Comparison of ENCODE assay signal across 8 mouse cellular contexts in genomic region chr11:30985877-30986624, GRCm38 (mm10). TPM values are rescaled to one million over a fixed set of nuclear protein-coding genes. Genes with fewer than 3 reads are reported as not detected.
DNase-seq lines count a peak whose midpoint lies in the region; ATAC-seq and TF ChIP-seq lines count a peak whose summit lies in the region.

Gene Chac2 (minus strand): TSS chr11:30986350.

- H3K4me1 ChIP-seq in CH12.LX (ENCODE audit: control insufficient read depth in 1 of 2, insufficient read depth in 2 of 2) = peaks cover 0 to 27% of the 10 kb centered on the region in 2 experiments; a peak in 2 of 4 replicates
- H3K4me1 ChIP-seq in forebrain, embryonic 11.5 days (replicated peaks; ENCODE audit: control insufficient read depth, insufficient read depth, low read length) = 0 out of 2 replicates have a peak, but pooled peaks cover 4% of the 10 kb centered on the region
- H3K4me1 ChIP-seq in heart, embryonic 16.5 days (ENCODE audit: control insufficient read depth, insufficient read depth, low read length) = peaks cover 5% of the 10 kb centered on the region; the same call in 1 of the 2 replicates
- H3K4me1 ChIP-seq in liver, embryonic 15.5 days (replicated peaks) = peaks cover 12% of the 10 kb centered on the region
- H3K4me1 ChIP-seq in neural tube, embryonic 12.5 days = peaks cover 4% of the 10 kb centered on the region; the same call in 1 of the 2 replicates

- TF ChIP-seq RAD21 in CH12.LX (IDR thresholded peaks at IDR 0.05; ENCODE audit: low read depth, low read length) = no peak

- H3K27ac ChIP-seq in CH12.LX (ENCODE audit: insufficient read depth, low read depth) = peak within 1 kb of the TSS; percentile 5; the same call in 1 of the 2 replicates
- H3K27ac ChIP-seq in forebrain, embryonic 11.5 days (ENCODE audit: low read depth, low read length) = no peak within 1 kb of the TSS
- peak within 1 kb of the TSS; percentile 87 for H3K27ac ChIP-seq in heart, embryonic 16.5 days (ENCODE audit: low read length)
- H3K27ac ChIP-seq in liver, embryonic 15.5 days (replicated peaks) = peak within 1 kb of the TSS; percentile 94
- H3K27ac ChIP-seq in neural tube, embryonic 12.5 days = no peak within 1 kb of the TSS

- no peak for TF ChIP-seq CTCF in CH12.LX (conservative IDR thresholded peaks at IDR 0.05 in 1 of 2, IDR thresholded peaks at IDR 0.05 in 1 of 2; ENCODE audit: low read depth in 2 of 2, low read length in 2 of 2)

- TF ChIP-seq POLR2A in CH12.LX (IDR thresholded peaks at IDR 0.05; ENCODE audit: low read depth, low read length) = peak; percentile 97

- H3K9me3 ChIP-seq in CH12.LX (replicated peaks; ENCODE audit: low read length) = no peaks in the 10 kb centered on the region
- no peaks in the 10 kb centered on the region for H3K9me3 ChIP-seq in forebrain, embryonic 11.5 days (ENCODE audit: control insufficient read depth, low read length)
- no peaks in the 10 kb centered on the region for H3K9me3 ChIP-seq in heart, embryonic 16.5 days (replicated peaks; ENCODE audit: control insufficient read depth, low read length)
- no peaks in the 10 kb centered on the region for H3K9me3 ChIP-seq in liver, embryonic 15.5 days (replicated peaks)
- H3K9me3 ChIP-seq in neural tube, embryonic 12.5 days = no peaks in the 10 kb centered on the region

- H3K36me3 ChIP-seq in CH12.LX (replicated peaks in 1 of 2; ENCODE audit: control insufficient read depth in 1 of 2, insufficient read depth in 1 of 2, low read length in 1 of 2) = peaks cover 0 to 11% of the 10 kb centered on the region in 2 experiments
- H3K36me3 ChIP-seq in forebrain, embryonic 11.5 days (ENCODE audit: control insufficient read depth, insufficient read depth, low read length) = no peaks in the 10 kb centered on the region
- H3K36me3 ChIP-seq in heart, embryonic 16.5 days (ENCODE audit: control insufficient read depth, insufficient read depth) = no peaks in the 10 kb centered on the region
- peaks cover 16% of the 10 kb centered on the region for H3K36me3 ChIP-seq in liver, embryonic 15.5 days (replicated peaks)
- no peaks in the 10 kb centered on the region for H3K36me3 ChIP-seq in neural tube, embryonic 12.5 days

- H3K4me2 ChIP-seq in CH12.LX (ENCODE audit: insufficient read depth, low read depth, poor library complexity, severe bottlenecking) = peak within 1 kb of the TSS; percentile 98
- H3K4me2 ChIP-seq in forebrain, embryonic 11.5 days (ENCODE audit: low read depth, low read length, severe bottlenecking) = peak within 1 kb of the TSS; percentile 75
- H3K4me2 ChIP-seq in heart, embryonic 16.5 days (ENCODE audit: low read depth, low read length) = peak within 1 kb of the TSS; percentile 75
- peak within 1 kb of the TSS; percentile 73 for H3K4me2 ChIP-seq in liver, embryonic 15.5 days
- H3K4me2 ChIP-seq in neural tube, embryonic 12.5 days (replicated peaks) = peak within 1 kb of the TSS; percentile 80

- no peak for TF ChIP-seq EP300 in CH12.LX (IDR thresholded peaks at IDR 0.05; ENCODE audit: low read length)

- 1% methylated on average over 22 of the region's 22 CpGs for WGBS in forebrain, embryonic 11.5 days
- under 1% methylated on average over 22 of the region's 22 CpGs for WGBS in heart, embryonic 16.5 days
- WGBS in liver, embryonic 15.5 days (ENCODE audit: insufficient replicate concordance) = under 1% methylated on average over 22 of the region's 22 CpGs
- WGBS in neural tube, embryonic 12.5 days = under 1% methylated on average over 22 of the region's 22 CpGs

- no peaks in the 10 kb centered on the region for H3K27me3 ChIP-seq in CH12.LX (replicated peaks)
- H3K27me3 ChIP-seq in forebrain, embryonic 11.5 days (ENCODE audit: control insufficient read depth, insufficient read depth, low read length) = no peaks in the 10 kb centered on the region
- no peaks in the 10 kb centered on the region for H3K27me3 ChIP-seq in heart, embryonic 16.5 days (ENCODE audit: control insufficient read depth, insufficient read depth, low read length)
- no peaks in the 10 kb centered on the region for H3K27me3 ChIP-seq in liver, embryonic 15.5 days
- H3K27me3 ChIP-seq in neural tube, embryonic 12.5 days (replicated peaks) = no peaks in the 10 kb centered on the region

- dilution Hi-C loops in CH12.LX (cut with MboI; ENCODE audit: extremely low pct_ligation_motif_present, extremely low pct_unique_long_range_greater_than_20kb, low sequenced_read_pairs) = no loop called here

- DNase-seq in CH12.LX (ENCODE audit: extremely low read depth) = peak; percentile 95
- peak; percentile 81 for DNase-seq in c-Kit-positive CD71-positive TER-119-negative erythroid progenitor cells, embryonic 14.5 days (ENCODE audit: low read depth)
- DNase-seq in forebrain, embryonic 11.5 days (ENCODE audit: low spot score) = peak; percentile 91
- peak; percentile 96 to 97 for DNase-seq in kidney, postnatal 36 days
- peak; percentile 95 for DNase-seq in telencephalon, adult 2 months (ENCODE audit: low read depth, low spot score)

- H3K9ac ChIP-seq in CH12.LX (ENCODE audit: insufficient read depth, low read depth) = peak within 1 kb of the TSS; percentile 78
- H3K9ac ChIP-seq in forebrain, embryonic 11.5 days (ENCODE audit: low read length) = peak within 1 kb of the TSS; percentile 73
- H3K9ac ChIP-seq in heart, embryonic 16.5 days (ENCODE audit: low read length) = peak within 1 kb of the TSS; percentile 80
- peak within 1 kb of the TSS; percentile 94 for H3K9ac ChIP-seq in liver, embryonic 15.5 days
- H3K9ac ChIP-seq in neural tube, embryonic 12.5 days = peak within 1 kb of the TSS; percentile 65

- H3K79me2 ChIP-seq in CH12.LX (replicated peaks; ENCODE audit: control insufficient read depth, extremely low read depth, insufficient read depth, poor library complexity, severe bottlenecking) = peaks cover 11% of the 10 kb centered on the region

- H3K4me3 ChIP-seq in CH12.LX (replicated peaks in 1 of 3; ENCODE audit: low read depth in 2 of 3, low read length in 2 of 3, poor library complexity in 1 of 3) = peak within 1 kb of the TSS; percentile 68 to 88 (median 72)
- peak within 1 kb of the TSS; percentile 57 for H3K4me3 ChIP-seq in forebrain, embryonic 11.5 days (ENCODE audit: low read depth, low read length)
- peak within 1 kb of the TSS; percentile 65 for H3K4me3 ChIP-seq in heart, embryonic 16.5 days (ENCODE audit: low read length)
- peak within 1 kb of the TSS; percentile 86 for H3K4me3 ChIP-seq in liver, embryonic 15.5 days (replicated peaks)
- peak within 1 kb of the TSS; percentile 50 for H3K4me3 ChIP-seq in neural tube, embryonic 12.5 days

- ATAC-seq in forebrain, embryonic 11.5 days (replicated peaks; ENCODE audit: low FRiP score) = peak; percentile 98
- ATAC-seq in heart, embryonic 16.5 days (replicated peaks; ENCODE audit: extremely low read depth, insufficient read depth, low FRiP score) = peak; percentile 94
- ATAC-seq in liver, embryonic 15.5 days (ENCODE audit: insufficient read depth) = peak; percentile 99
- peak; percentile 99 for ATAC-seq in neural tube, embryonic 12.5 days (ENCODE audit: low FRiP score, low read depth)

- in situ Hi-C loops in CH12.LX (cut with MboI; ENCODE audit: low pct_ligation_motif_present, low pct_unique_long_range_greater_than_20kb, low sequenced_read_pairs) = no loop called here

TF ChIP-seq in CH12.LX, 34 proteins besides CTCF, POLR2A, EP300 and RAD21 (continues in another document):
- peak; percentile 43; the same call in 1 of the 2 replicates for TF ChIP-seq MEF2A (IDR thresholded peaks at IDR 0.05; ENCODE audit: borderline replicate concordance, low read depth, low read length)
- TF ChIP-seq GABPA (IDR thresholded peaks at IDR 0.05; ENCODE audit: insufficient replicate concordance, low read depth, low read length) = peak; percentile 56; the same call in 1 of the 2 replicates
- 0 out of 2 replicates have a peak, but pooled peaks have one; percentile 37 for TF ChIP-seq RCOR1 (conservative IDR thresholded peaks at IDR 0.05; ENCODE audit: low read depth, low read length)
- TF ChIP-seq UBTF (IDR thresholded peaks at IDR 0.05; ENCODE audit: low read depth, low read length) = 0 out of 2 replicates have a peak, but pooled peaks have one; percentile 45
- no peak for TF ChIP-seq CHD1 (IDR thresholded peaks at IDR 0.05; ENCODE audit: low read depth, low read length)
- TF ChIP-seq NELFE (IDR thresholded peaks at IDR 0.05; ENCODE audit: low read depth, low read length) = peak; percentile 87
- no peak for TF ChIP-seq MAFK (IDR thresholded peaks at IDR 0.05; ENCODE audit: insufficient replicate concordance, low read length)
- peak; percentile 92; the same call in 1 of the 2 replicates for TF ChIP-seq KAT2A (IDR thresholded peaks at IDR 0.05; ENCODE audit: insufficient replicate concordance, low read length)
- peak; percentile 95 for TF ChIP-seq ZNF384 (IDR thresholded peaks at IDR 0.05; ENCODE audit: low read depth, low read length)
- TF ChIP-seq HCFC1 (IDR thresholded peaks at IDR 0.05; ENCODE audit: low read depth, low read length) = peak; percentile 98
- TF ChIP-seq PAX5 (IDR thresholded peaks at IDR 0.05; ENCODE audit: low read length) = no peak
- no peak for TF ChIP-seq SMC3 (IDR thresholded peaks at IDR 0.05; ENCODE audit: low read depth, low read length)
- TF ChIP-seq SIN3A (IDR thresholded peaks at IDR 0.05; ENCODE audit: low read length) = no peak
- no peak for TF ChIP-seq ETS1 (conservative IDR thresholded peaks at IDR 0.05; ENCODE audit: low read depth, low read length)
- TF ChIP-seq POLR2AphosphoS2 (IDR thresholded peaks at IDR 0.05; ENCODE audit: low read depth, low read length) = peak; percentile 86; the same call in 1 of the 2 replicates
- peak; percentile 85 for TF ChIP-seq IRF4 (IDR thresholded peaks at IDR 0.05; ENCODE audit: low read depth, low read length)
- TF ChIP-seq TBP (conservative IDR thresholded peaks at IDR 0.05; ENCODE audit: low read depth, low read length) = peak; percentile 84
- peak; percentile 68; the same call in 1 of the 2 replicates for TF ChIP-seq ELF1 (IDR thresholded peaks at IDR 0.05; ENCODE audit: low read depth, low read length)
- peak; percentile 53; the same call in 1 of the 2 replicates for TF ChIP-seq MXI1 (IDR thresholded peaks at IDR 0.05; ENCODE audit: low read depth, low read length)
- peak; percentile 99 for TF ChIP-seq MAZ (IDR thresholded peaks at IDR 0.05; ENCODE audit: low read depth, low read length)
- TF ChIP-seq TCF12 (IDR thresholded peaks at IDR 0.05; ENCODE audit: low read depth, low read length) = peak; percentile 77

RNA-seq across cellular contexts. Expression of gene Chac2, which starts in this region (rescaled TPM):
- 8.7 and 11.0 TPM in 2 replicates for total RNA-seq in CH12.LX (2012; rRNA removed)
- 25.0 and 26.9 TPM in 2 replicates for total RNA-seq in CH12.LX (2014; rRNA removed)
- polyA plus RNA-seq in CH12.LX (2012; ENCODE audit: insufficient read length, low read depth) = 9.2 and 9.6 TPM in 2 replicates
- polyA plus RNA-seq in forebrain, embryonic 11.5 days (2014; fragmentation: Nextera tagmentation; extraction: Ambion mirVana) = 13.5 and 14.2 TPM in 2 replicates
- 17.6 and 20.8 TPM in 2 replicates for polyA plus RNA-seq in heart, embryonic 16.5 days (2015; fragmentation: Nextera tagmentation; extraction: Ambion mirVana)
- polyA plus RNA-seq in liver, embryonic 15.5 days (2015; fragmentation: Nextera tagmentation; extraction: Ambion mirVana) = 87.4 and 96.8 TPM in 2 replicates
- polyA plus RNA-seq in neural tube, embryonic 12.5 days (2016; fragmentation: Nextera tagmentation; extraction: Ambion mirVana) = 17.4 and 17.5 TPM in 2 replicates

Comparison
In these comparisons a context has a peak if more than half of its experiments do, and no peak if none do; other contexts are left out.
1. H3K27ac ChIP-seq: peak in CH12.LX (single experiment), heart, embryonic 16.5 days (single experiment) and liver, embryonic 15.5 days (single experiment); none in forebrain, embryonic 11.5 days (single experiment) and neural tube, embryonic 12.5 days (single experiment).
2. Peak in every context shown above with its lines, with median percentiles within 50 percentile points of each other: DNase-seq, H3K4me2 ChIP-seq, H3K4me3 ChIP-seq, H3K9ac ChIP-seq and ATAC-seq.